Mouse (Mus musculus) G1E-ER4 (cell line): ENCODE results near the gene Il20rb. TPM values are rescaled to one million over a fixed set of nuclear protein-coding genes. Genes with fewer than 3 reads are reported as not detected.

ENCODE experiments used
- GATA1 ChIP-seq: IDR thresholded peaks from one replicate; pipeline ENCODE4 v1.8.0; 2012; ENCODE audit warnings: low read length, inconsistent platforms
- polyA plus RNA-seq: library from polyadenylated mRNA; stranded (reverse); fragments of >175 nt; gene quantifications from 2 replicates; pipeline ENCODE4 v1.2.3, GENCODE M21; 2012

Il20rb gene
- polyA plus RNA-seq, 1 experiment: 0.99 TPM

- no peak for TF ChIP-seq GATA1
Measured at GRCm38 (mm10) chr9:100415328-100415979, 71.1 kb downstream of the Il20rb start.

Other genes with a start within 250 kb of the Il20rb start
- 2.6 and 4.2 TPM in 2 replicates for gene Nck1, start 59.3 kb upstream of the Il20rb start, polyA plus RNA-seq
- not detected in 2 replicates for gene Slc35g2, start 84.3 kb upstream of the Il20rb start, polyA plus RNA-seq
- 5.4 and 7.5 TPM in 2 replicates for gene Stag1, start 111.0 kb upstream of the Il20rb start, polyA plus RNA-seq